Mouse (Mus musculus) lung, postnatal 0 days (tissue): ENCODE measurements around the gene Drd5. TPM values are rescaled to one million over a fixed set of nuclear protein-coding genes. Genes with fewer than 3 reads are reported as not detected.

ENCODE experiments used
- ATAC-seq: fragments of 200-750 bp; cut with Nextera tagmentation; 2 replicates; pipeline ENCODE4 v1.8.0; 2017; ENCODE audit warnings: moderate library complexity
- DNase-seq: peaks from one replicate; pipeline ENCODE4 v3.0.0-alpha.2; 2016; ENCODE audit warnings: low spot score
- H3K27ac ChIP-seq: fragments of 300-500 bp; sonication (generic); 2 replicates; pipeline ENCODE4 v1.5.1; 2014; ENCODE audit warnings: antibody characterized with exemption, mild to moderate bottlenecking, low read length, mixed read lengths
- H3K27me3 ChIP-seq: fragments of 300-500 bp; sonication (generic); replicated peaks from 2 replicates; pipeline ENCODE4 v1.6.1; 2014; ENCODE audit warnings: low read length, mixed read lengths; ENCODE audit not compliant: insufficient read depth
- H3K36me3 ChIP-seq: fragments of 300-500 bp; sonication (generic); 2 replicates; pipeline ENCODE4 v1.6.1; 2014; ENCODE audit warnings: low read length, mixed read lengths; ENCODE audit not compliant: insufficient read depth
- H3K4me1 ChIP-seq: fragments of 300-500 bp; sonication (generic); 2 replicates; pipeline ENCODE4 v1.6.1; 2014; ENCODE audit warnings: antibody characterized with exemption, low read depth, low read length, mixed read lengths; ENCODE audit not compliant: insufficient read depth
- H3K4me2 ChIP-seq: fragments of 300-500 bp; sonication (generic); replicated peaks from 2 replicates; pipeline ENCODE4 v1.6.1; 2014; ENCODE audit warnings: low read depth, mild to moderate bottlenecking, low read length, moderate library complexity, mixed read lengths
- H3K4me3 ChIP-seq: fragments of 300-500 bp; sonication (generic); 2 replicates; pipeline ENCODE4 v1.5.1; 2014; ENCODE audit warnings: low read depth, low read length
- H3K9ac ChIP-seq: fragments of 300-500 bp; sonication (generic); replicated peaks from 2 replicates; pipeline ENCODE4 v1.6.1; 2014; ENCODE audit warnings: low read depth, mild to moderate bottlenecking
- H3K9me3 ChIP-seq: fragments of 300-500 bp; sonication (generic); 2 replicates; pipeline ENCODE4 v1.6.1; 2016; ENCODE audit warnings: low read length, mixed read lengths
- CTCF ChIP-seq: IDR thresholded peaks from 2 replicates; pipeline ENCODE4 v1.5.1; 2016; ENCODE audit warnings: antibody characterized with exemption, mild to moderate bottlenecking
- EP300 ChIP-seq: IDR thresholded peaks from 2 replicates; pipeline ENCODE4 v1.6.1; 2016; ENCODE audit warnings: antibody characterized with exemption, mild to moderate bottlenecking, control low read depth
- WGBS: fragments of 180-500 bp; shearing (Covaris S2); extraction: QIAGEN DNeasy Blood & Tissue Kit; methylation state at CpG from one replicate; pipeline ENCODE4 v1.1.7; 2014; 5-methylcytosine and 5-hydroxymethylcytosine counted together
- polyA plus RNA-seq: library from polyadenylated mRNA; unstranded; fragments of >200 nt; fragmentation: Nextera tagmentation; extraction: Ambion mirVana; gene quantifications from 2 replicates; pipeline ENCODE4 v1.2.1, GENCODE M21; 2015

The Drd5 gene
- polyA plus RNA-seq, result not detected in 2 replicates

DNA sequence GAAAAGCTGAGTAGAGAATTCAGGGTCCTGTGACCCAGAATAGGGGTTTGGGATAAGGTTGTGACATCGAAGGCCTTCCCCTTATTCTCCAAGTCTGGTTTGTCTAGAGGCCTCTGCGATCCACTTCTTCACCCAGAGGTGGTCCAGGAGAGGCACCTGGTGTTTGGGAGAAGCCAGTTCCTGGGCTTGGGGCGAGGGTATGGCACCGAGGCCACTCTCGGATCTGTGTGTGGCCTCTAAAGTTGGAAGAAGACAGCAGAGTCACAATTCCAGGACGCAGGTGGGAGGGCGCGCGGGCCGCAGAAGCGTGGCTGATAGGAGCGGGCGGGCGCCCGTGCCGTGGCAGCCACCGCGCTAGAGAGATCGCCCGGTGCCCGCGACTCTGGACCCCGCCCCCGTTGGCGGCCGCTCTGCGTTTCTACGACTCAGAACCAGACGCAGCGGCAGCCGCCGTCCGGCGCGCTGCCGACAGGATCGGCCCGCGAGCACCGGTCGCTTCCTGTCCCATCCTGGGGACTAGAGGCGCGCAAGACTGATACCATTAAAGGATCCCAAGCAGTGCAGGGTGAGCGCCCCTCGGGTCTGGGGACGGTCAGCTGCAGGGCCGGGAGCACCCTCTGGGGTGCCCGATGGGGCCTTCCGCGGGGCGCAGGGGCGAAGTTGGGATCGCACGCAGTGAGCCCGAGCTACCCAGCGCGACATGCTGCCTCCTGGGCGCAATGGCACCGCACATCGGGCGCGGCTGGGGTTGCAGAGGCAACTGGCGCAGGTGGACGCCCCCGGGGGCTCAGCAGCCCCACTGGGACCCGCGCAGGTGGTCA lies at the start of gene Drd5:
Gene Drd5, plus strand, starts transcription at position 402 of the 821 bp plus-strand sequence.
- no peak within 1 kb of the TSS for H3K9ac ChIP-seq
- H3K4me1 ChIP-seq, result no peaks in the 10 kb centered on the region
- no peaks in the 10 kb centered on the region for H3K36me3 ChIP-seq
- no peak within 1 kb of the TSS for H3K4me2 ChIP-seq
- H3K27ac ChIP-seq, result no peak within 1 kb of the TSS
- TF ChIP-seq CTCF (no peak), EP300 (no peak)
- no peak within 1 kb of the TSS for H3K4me3 ChIP-seq
- H3K9me3 ChIP-seq, result no peaks in the 10 kb centered on the region
- ATAC-seq (no peak), DNase-seq (no peak)
- peaks cover 26% of the 10 kb centered on the region for H3K27me3 ChIP-seq
- 4% methylated on average over 63 of the region's 67 CpGs for WGBS

- peaks cover 22% of the 10 kb centered on the region for H3K36me3 ChIP-seq
- no peak overlapping the region for H3K27ac ChIP-seq
- ATAC-seq (no peak), DNase-seq (no peak)
- WGBS, result 85% methylated on average over 3 of the region's 3 CpGs
- TF ChIP-seq CTCF, result no peak
- TF ChIP-seq EP300, result no peak
- no peak overlapping the region for H3K4me3 ChIP-seq
- H3K9ac ChIP-seq, result no peak overlapping the region
- H3K27me3 ChIP-seq, result no peaks in the 10 kb centered on the region; the same call in 1 of the 2 replicates
- no peaks in the 10 kb centered on the region for H3K9me3 ChIP-seq
- no peaks in the 10 kb centered on the region for H3K4me1 ChIP-seq
- no peak overlapping the region for H3K4me2 ChIP-seq
Observed at GRCm38 (mm10) chr5:38270942-38271341, 48.2 kb upstream of the Drd5 start.

GRCm38 (mm10) chr5:38273831-38274230 lies 45.3 kb upstream of the Drd5 start:
- H3K27me3 ChIP-seq, result peaks cover 20% of the 10 kb centered on the region
- ATAC-seq, result no peak

DNA sequence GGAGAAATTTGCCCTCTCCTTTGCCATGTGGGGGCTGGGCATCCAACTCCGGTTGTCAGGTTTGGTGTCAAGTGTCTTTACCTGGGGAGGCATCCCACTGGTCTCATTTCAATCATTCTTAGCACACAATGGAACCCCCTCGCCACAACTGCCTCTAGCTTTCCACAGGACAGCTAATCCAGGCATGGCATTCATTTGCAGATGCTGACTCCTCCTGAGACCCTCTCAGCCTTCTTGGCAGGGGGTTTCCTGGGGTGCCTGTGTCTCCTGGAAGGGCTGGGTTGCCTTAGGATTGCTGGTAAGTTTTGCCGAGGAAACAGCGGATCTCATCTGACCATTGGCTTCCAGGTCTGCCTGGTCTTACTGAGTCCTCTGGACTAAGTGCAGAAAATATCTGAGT lies 43.4 kb upstream of the Drd5 start, which contains the start of gene Otop1:
Gene Otop1, plus strand, starts transcription at position 202 of the 400 bp plus-strand sequence.
- 12% methylated on average over 4 of the region's 4 CpGs for WGBS
- no peak for TF ChIP-seq EP300
- no peak for TF ChIP-seq CTCF

More at GRCm38 (mm10) chr5:38273831-38274230, 45.3 kb upstream of the Drd5 start:
- Histone ChIP-seq H3K9me3 (no peaks in the 10 kb centered on the region), H3K9ac (no peak overlapping the region), H3K4me2 (no peak overlapping the region), H3K4me1 (no peaks in the 10 kb centered on the region), H3K36me3 (peaks cover 13% of the 10 kb centered on the region), H3K4me3 (no peak overlapping the region), H3K27ac (no peak overlapping the region)
- DNase-seq, result no peak
- TF ChIP-seq CTCF (no peak), EP300 (no peak)
- WGBS, result 86% methylated on average over 4 of the region's 4 CpGs

DNA sequence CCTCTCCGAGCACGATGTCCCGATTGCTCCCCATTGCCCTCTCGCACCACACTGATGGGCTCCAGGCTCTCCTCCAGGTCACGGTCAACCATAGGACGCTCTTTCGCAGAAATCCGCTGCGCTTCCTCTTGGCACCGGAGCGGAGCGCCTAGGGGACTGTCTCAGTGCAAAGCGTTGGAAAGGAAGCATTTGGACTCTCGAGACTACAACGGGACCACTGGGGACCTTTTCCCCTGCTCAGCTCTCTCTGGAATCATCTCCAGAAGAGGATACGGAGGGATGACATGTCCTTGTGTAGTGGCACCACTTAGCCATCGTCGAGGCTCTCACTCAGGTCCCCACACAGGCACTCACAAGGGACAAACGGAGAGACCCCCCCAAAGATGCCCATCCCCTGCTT lies 42.7 kb upstream of the Drd5 start:
- Histone ChIP-seq H3K36me3 (0 out of 2 replicates have a peak, but pooled peaks cover under 1% of the 10 kb centered on the region), H3K27me3 (peaks cover 20% of the 10 kb centered on the region), H3K9me3 (no peaks in the 10 kb centered on the region), H3K9ac (no peak overlapping the region), H3K4me3 (no peak overlapping the region), H3K4me1 (no peaks in the 10 kb centered on the region), H3K4me2 (no peak overlapping the region), H3K27ac (no peak overlapping the region)
- 4% methylated on average over 19 of the region's 19 CpGs for WGBS
- DNase-seq (no peak), ATAC-seq (no peak)
- TF ChIP-seq CTCF (no peak), EP300 (no peak)

More for the DNA sequence above, 43.4 kb upstream of the Drd5 start, which contains the start of gene Otop1:
- Histone ChIP-seq H3K9ac (no peak within 1 kb of the TSS), H3K4me3 (no peak within 1 kb of the TSS), H3K27me3 (peaks cover 20% of the 10 kb centered on the region), H3K9me3 (no peaks in the 10 kb centered on the region), H3K4me2 (no peak within 1 kb of the TSS), H3K36me3 (peaks cover 7% of the 10 kb centered on the region; the same call in 1 of the 2 replicates), H3K4me1 (no peaks in the 10 kb centered on the region), H3K27ac (no peak within 1 kb of the TSS)
- ATAC-seq (no peak), DNase-seq (no peak)

GRCm38 (mm10) chr5:38277098-38277866 lies 41.9 kb upstream of the Drd5 start:
- peaks cover 20% of the 10 kb centered on the region for H3K27me3 ChIP-seq
- WGBS, result 5% methylated on average over 57 of the region's 65 CpGs
- H3K9me3 ChIP-seq, result no peaks in the 10 kb centered on the region
- H3K36me3 ChIP-seq, result no peaks in the 10 kb centered on the region
- TF ChIP-seq CTCF, result no peak
- TF ChIP-seq EP300, result no peak
- H3K4me3 ChIP-seq, result no peak overlapping the region
- DNase-seq (no peak), ATAC-seq (no peak)
- H3K27ac ChIP-seq, result no peak overlapping the region
- no peak overlapping the region for H3K4me2 ChIP-seq
- no peak overlapping the region for H3K9ac ChIP-seq
- H3K4me1 ChIP-seq, result no peaks in the 10 kb centered on the region
